20 mouse cellular contexts compared by ENCODE assay signal in the genomic region with DNA sequence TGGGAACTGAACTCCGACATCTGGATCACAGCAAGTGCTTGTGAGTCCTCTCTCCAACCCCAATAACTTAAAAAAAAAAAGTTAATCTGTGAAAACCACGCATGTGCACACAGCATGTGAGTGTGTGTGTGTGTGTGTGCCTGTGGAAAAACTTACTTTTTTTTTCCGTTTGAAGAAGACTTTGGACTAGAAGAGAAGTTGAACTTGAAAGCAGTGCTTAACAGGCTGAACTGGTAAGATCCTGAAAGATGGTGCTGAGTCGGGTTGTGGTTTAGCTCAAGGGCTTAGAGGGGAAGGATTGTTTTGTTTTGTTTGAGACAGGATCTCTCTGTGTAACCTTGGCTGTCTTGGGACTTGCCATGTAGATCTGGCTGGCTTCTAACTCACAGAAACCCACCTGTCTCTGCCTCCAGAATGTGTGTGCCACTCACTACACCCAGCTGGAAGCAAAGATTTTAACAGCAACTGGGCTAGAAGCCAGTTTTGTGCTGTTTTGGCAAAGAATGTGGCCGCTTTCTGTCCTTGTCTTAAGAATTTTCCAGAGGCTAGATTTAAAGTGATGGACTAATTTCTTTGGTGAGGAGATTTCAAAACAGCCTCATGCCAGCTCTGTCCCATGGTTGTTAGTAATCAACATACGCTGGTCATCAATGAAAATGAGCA. TPM values are rescaled to one million over a fixed set of nuclear protein-coding genes. Genes with fewer than 3 reads are reported as not detected.
DNase-seq lines count a peak whose midpoint lies in the region; ATAC-seq and TF ChIP-seq lines count a peak whose summit lies in the region.
"Had no signal": no experiment of that assay in that cellular context is flagged by ENCODE, and none has a peak within 500 bp of the region (broad histone marks: within the 10 kb centered on the region; RNA-seq: fewer than 3 reads in every experiment).

No protein-coding gene starts in this region.

- no peak overlapping the region for H3K4me3 ChIP-seq in forebrain, embryonic 14.5 days (ENCODE audit: low read depth, low read length)
- no peak overlapping the region for H3K4me3 ChIP-seq in forebrain, embryonic 11.5 days (ENCODE audit: low read depth, low read length)
- peak overlapping the region; percentile 62 for H3K4me3 ChIP-seq in megakaryocyte, embryonic 14.5 days (replicated peaks)
- no peak overlapping the region for H3K4me3 ChIP-seq in MEL (ENCODE audit: control insufficient read depth in 1 of 2, insufficient read depth in 1 of 2, low read depth in 2 of 2, low read length in 2 of 2)
- H3K4me3 ChIP-seq in myocyte: no peak overlapping the region
- no peak overlapping the region for H3K4me3 ChIP-seq in stomach, postnatal 0 days (ENCODE audit: low read depth, low read length)
- H3K4me3 ChIP-seq: forebrain, embryonic 13.5 days; hindbrain, embryonic 15.5 days; limb, embryonic 10.5 days; neural tube, embryonic 13.5 days had no signal

- WGBS in forebrain, embryonic 14.5 days: 77% methylated on average over 6 of the region's 6 CpGs
- WGBS in forebrain, embryonic 11.5 days: 88% methylated on average over 6 of the region's 6 CpGs
- 69% methylated on average over 6 of the region's 6 CpGs for WGBS in stomach, postnatal 0 days

- ATAC-seq in forebrain, embryonic 14.5 days: no peak
- no peak for ATAC-seq in forebrain, embryonic 11.5 days (replicated peaks; ENCODE audit: low FRiP score)
- no peak for ATAC-seq in megakaryocyte, adult 5-6 weeks (ENCODE audit: poor library complexity, severe bottlenecking)
- no peak for ATAC-seq in stomach, postnatal 0 days (ENCODE audit: low FRiP score, low TSS enrichment)
- ATAC-seq: forebrain, embryonic 13.5 days; intestine, postnatal 0 days had no signal

- H3K36me3 ChIP-seq in forebrain, embryonic 14.5 days (ENCODE audit: control insufficient read depth, insufficient read depth, low read length): no peaks in the 10 kb centered on the region
- no peaks in the 10 kb centered on the region for H3K36me3 ChIP-seq in forebrain, embryonic 11.5 days (ENCODE audit: control insufficient read depth, insufficient read depth, low read length)
- peaks cover 15% of the 10 kb centered on the region for H3K36me3 ChIP-seq in megakaryocyte, embryonic 14.5 days (replicated peaks; ENCODE audit: low read length)
- 0 out of 4 replicates have a peak, but pooled peaks cover 0 to 3% of the 10 kb centered on the region in 2 experiments for H3K36me3 ChIP-seq in MEL (ENCODE audit: control insufficient read depth in 1 of 2, insufficient read depth in 2 of 2, low read length in 2 of 2)
- no peaks in the 10 kb centered on the region for H3K36me3 ChIP-seq in myocyte (ENCODE audit: control insufficient read depth, insufficient read depth)
- no peaks in the 10 kb centered on the region for H3K36me3 ChIP-seq in stomach, postnatal 0 days (ENCODE audit: control insufficient read depth, insufficient read depth, low read length)
- H3K36me3 ChIP-seq: hindbrain, embryonic 15.5 days; limb, embryonic 10.5 days; neural tube, embryonic 13.5 days had no signal

- intact Hi-C loops in heart, postnatal 36 days (cut with DNase I): no loop called here

- no peak for TF ChIP-seq RAD21 in MEL (IDR thresholded peaks at IDR 0.05; ENCODE audit: low read depth, low read length)

- no peaks in the 10 kb centered on the region for H3K27me3 ChIP-seq in forebrain, embryonic 14.5 days (replicated peaks; ENCODE audit: control insufficient read depth, insufficient read depth, low read length)
- no peaks in the 10 kb centered on the region for H3K27me3 ChIP-seq in forebrain, embryonic 11.5 days (ENCODE audit: control insufficient read depth, insufficient read depth, low read length)
- peaks cover 6% of the 10 kb centered on the region for H3K27me3 ChIP-seq in megakaryocyte, embryonic 14.5 days (replicated peaks)
- H3K27me3 ChIP-seq in MEL (ENCODE audit: control insufficient read depth in 1 of 2, insufficient read depth in 2 of 2, low read length in 2 of 2): no peaks in the 10 kb centered on the region
- no peaks in the 10 kb centered on the region for H3K27me3 ChIP-seq in myocyte (ENCODE audit: control insufficient read depth, insufficient read depth, insufficient read length)
- H3K27me3 ChIP-seq in stomach, postnatal 0 days (ENCODE audit: control insufficient read depth, insufficient read depth, low read length): no peaks in the 10 kb centered on the region
- H3K27me3 ChIP-seq: forebrain, embryonic 13.5 days; hindbrain, embryonic 15.5 days; neural tube, embryonic 13.5 days had no signal

- TF ChIP-seq EP300 in MEL (IDR thresholded peaks at IDR 0.05; ENCODE audit: low read depth in 1 of 2, low read length in 2 of 2): no peak
- TF ChIP-seq EP300 in stomach, postnatal 0 days (optimal IDR thresholded peaks at IDR 0.05): no peak

- no peak for TF ChIP-seq POLR2A in MEL (IDR thresholded peaks at IDR 0.05; ENCODE audit: control insufficient read depth in 1 of 2, insufficient read depth in 1 of 2, low read depth in 1 of 2, low read length in 2 of 2, poor library complexity in 1 of 2)
- TF ChIP-seq POLR2A in myocyte (IDR thresholded peaks at IDR 0.05; ENCODE audit: insufficient read length, low read depth): no peak

- TF ChIP-seq CTCF in MEL (IDR thresholded peaks at IDR 0.05 in 2 of 3, conservative IDR thresholded peaks at IDR 0.05 in 1 of 3; ENCODE audit: control insufficient read depth in 1 of 3, insufficient read depth in 1 of 3, low read depth in 2 of 3, low read length in 3 of 3, poor library complexity in 1 of 3, severe bottlenecking in 1 of 3): no peak
- no peak for TF ChIP-seq CTCF in stomach, postnatal 0 days (IDR thresholded peaks at IDR 0.05; ENCODE audit: low read depth)

- H3K4me2 ChIP-seq in forebrain, embryonic 14.5 days (ENCODE audit: low read length): no peak overlapping the region
- no peak overlapping the region for H3K4me2 ChIP-seq in forebrain, embryonic 11.5 days (ENCODE audit: low read depth, low read length, severe bottlenecking)
- no peak overlapping the region for H3K4me2 ChIP-seq in myocyte (ENCODE audit: low read depth)
- no peak overlapping the region for H3K4me2 ChIP-seq in stomach, postnatal 0 days (replicated peaks; ENCODE audit: low read depth)
- H3K4me2 ChIP-seq: forebrain, embryonic 13.5 days; heart, embryonic 11.5 days; hindbrain, embryonic 15.5 days; liver, embryonic 11.5 days; neural tube, embryonic 13.5 days had no signal

- no peaks in the 10 kb centered on the region for H3K9me3 ChIP-seq in forebrain, embryonic 14.5 days (replicated peaks; ENCODE audit: control insufficient read depth, low read length)
- peaks cover 3% of the 10 kb centered on the region; the same call in 1 of the 2 replicates for H3K9me3 ChIP-seq in forebrain, embryonic 11.5 days (ENCODE audit: control insufficient read depth, low read length)
- H3K9me3 ChIP-seq in megakaryocyte, embryonic 14.5 days: peaks cover 5% of the 10 kb centered on the region
- H3K9me3 ChIP-seq in MEL (replicated peaks; ENCODE audit: insufficient read depth, low read length): no peaks in the 10 kb centered on the region
- no peaks in the 10 kb centered on the region for H3K9me3 ChIP-seq in stomach, postnatal 0 days (ENCODE audit: control insufficient read depth, low read length)
- H3K9me3 ChIP-seq: forebrain, embryonic 13.5 days; hindbrain, embryonic 15.5 days; limb, embryonic 10.5 days; neural tube, embryonic 13.5 days had no signal

- H3K79me2 ChIP-seq in MEL (ENCODE audit: control insufficient read depth, insufficient read depth, low read length, poor library complexity): no peaks in the 10 kb centered on the region; the same call in 1 of the 2 replicates
- no peaks in the 10 kb centered on the region for H3K79me2 ChIP-seq in myocyte (ENCODE audit: control insufficient read depth, insufficient read depth)

- no peak overlapping the region for H3ac ChIP-seq in myocyte (ENCODE audit: control insufficient read depth, insufficient read length)

- peak; percentile 34 for DNase-seq in forebrain, embryonic 14.5 days (ENCODE audit: low spot score)
- no peak for DNase-seq in forebrain, embryonic 11.5 days (ENCODE audit: low spot score)
- peak; percentile 45 for DNase-seq in MEL (ENCODE audit: low read depth, low spot score)
- DNase-seq in heart, postnatal 36 days: no peak
- no peak for DNase-seq in stomach, postnatal 0 days (ENCODE audit: low spot score)
- DNase-seq: adrenal gland, postnatal 14 days; cerebellum, adult 9-10 months; heart, postnatal 14 days; layer of hippocampus, postnatal 36 days; right cerebral cortex, postnatal 14 days had no signal

- no peak overlapping the region for H3K9ac ChIP-seq in forebrain, embryonic 14.5 days (ENCODE audit: low read length)
- no peak overlapping the region for H3K9ac ChIP-seq in forebrain, embryonic 11.5 days (ENCODE audit: low read length)
- H3K9ac ChIP-seq in MEL (ENCODE audit: control insufficient read depth, low read depth, low read length, poor library complexity, severe bottlenecking): no peak overlapping the region
- H3K9ac ChIP-seq in stomach, postnatal 0 days (ENCODE audit: low read length): no peak overlapping the region
- H3K9ac ChIP-seq: forebrain, embryonic 13.5 days; hindbrain, embryonic 15.5 days; neural tube, embryonic 13.5 days had no signal

- no peak overlapping the region for H3K27ac ChIP-seq in forebrain, embryonic 14.5 days (ENCODE audit: low read depth, low read length)
- H3K27ac ChIP-seq in forebrain, embryonic 11.5 days (ENCODE audit: low read depth, low read length): no peak overlapping the region
- no peak overlapping the region for H3K27ac ChIP-seq in MEL (ENCODE audit: control insufficient read depth, low read depth, low read length)
- H3K27ac ChIP-seq in stomach, postnatal 0 days (replicated peaks): no peak overlapping the region
- H3K27ac ChIP-seq: forebrain, embryonic 13.5 days; hindbrain, embryonic 15.5 days; limb, embryonic 10.5 days; neural tube, embryonic 13.5 days had no signal

- no peaks in the 10 kb centered on the region for H3K4me1 ChIP-seq in forebrain, embryonic 14.5 days (ENCODE audit: control insufficient read depth, insufficient read depth, low read length)
- H3K4me1 ChIP-seq in forebrain, embryonic 11.5 days (replicated peaks; ENCODE audit: control insufficient read depth, insufficient read depth, low read length): no peaks in the 10 kb centered on the region
- peaks cover 92% of the 10 kb centered on the region for H3K4me1 ChIP-seq in megakaryocyte, embryonic 14.5 days
- peaks cover 0 to 10% of the 10 kb centered on the region in 2 experiments; a peak in 1 of 4 replicates for H3K4me1 ChIP-seq in MEL (ENCODE audit: control insufficient read depth in 1 of 2, insufficient read depth in 2 of 2, low read length in 2 of 2)
- H3K4me1 ChIP-seq in stomach, postnatal 0 days (replicated peaks; ENCODE audit: control insufficient read depth, insufficient read depth): no peaks in the 10 kb centered on the region
- H3K4me1 ChIP-seq: forebrain, embryonic 13.5 days; hindbrain, embryonic 15.5 days; neural tube, embryonic 13.5 days had no signal

RNA-seq across cellular contexts. Expression of gene Baiap2, which starts 12.8 kb away (rescaled TPM):
- 18.7 and 25.2 TPM in 2 replicates for polyA plus RNA-seq in forebrain, embryonic 14.5 days (2014; fragmentation: Nextera tagmentation; extraction: Ambion mirVana)
- 10.4 and 12.1 TPM in 2 replicates for polyA plus RNA-seq in forebrain, embryonic 11.5 days (2014; fragmentation: Nextera tagmentation; extraction: Ambion mirVana)
- polyA plus RNA-seq in megakaryocyte, embryonic 14.5 days (2012; ENCODE audit: insufficient read depth, low replicate concordance): 37.8 and 62.9 TPM in 2 replicates
- total RNA-seq in megakaryocyte, adult 5-6 weeks (2015): 6.2 TPM in 2 replicates
- total RNA-seq in megakaryocyte, adult 5-6 weeks (2017): 6.2 and 6.9 TPM in 2 replicates
- total RNA-seq in MEL (2012; rRNA removed): 31.3 and 32.8 TPM in 2 replicates
- polyA plus RNA-seq in MEL (2012; ENCODE audit: insufficient read depth in 1 of 2, insufficient read length in 2 of 2, low read depth in 1 of 2, low replicate concordance in 2 of 2, missing spikeins in 1 of 2): 10 to 100 TPM in 1 of 2 experiments, not detected in 1; 27.5 TPM
- 23.0 TPM for polyA plus RNA-seq in myocyte (2012; fragmentation: generic; extraction: Trizol)
- total RNA-seq in heart, postnatal 36 days (2021): 10 to 100 TPM in 1 of 2 experiments, 1 to 10 TPM in 1; 4.4 to 12.0 TPM
- polyA plus RNA-seq in stomach, postnatal 0 days (2015; fragmentation: Nextera tagmentation; extraction: Ambion mirVana): 35.1 and 39.2 TPM in 2 replicates

RNA-seq across cellular contexts. Expression of gene Chmp6, which starts 16.5 kb away (rescaled TPM):
- 90.0 and 92.7 TPM in 2 replicates for polyA plus RNA-seq in forebrain, embryonic 14.5 days (2014; fragmentation: Nextera tagmentation; extraction: Ambion mirVana)
- 104 and 107 TPM in 2 replicates for polyA plus RNA-seq in forebrain, embryonic 11.5 days (2014; fragmentation: Nextera tagmentation; extraction: Ambion mirVana)
- 58.8 and 62.5 TPM in 2 replicates for polyA plus RNA-seq in megakaryocyte, embryonic 14.5 days (2012; ENCODE audit: insufficient read depth, low replicate concordance)
- 20.7 and 21.7 TPM in 2 replicates for total RNA-seq in megakaryocyte, adult 5-6 weeks (2015)
- 54.8 and 79.3 TPM in 2 replicates for total RNA-seq in megakaryocyte, adult 5-6 weeks (2017)
- 73.8 and 76.7 TPM in 2 replicates for total RNA-seq in MEL (2012; rRNA removed)
- polyA plus RNA-seq in MEL (2012; ENCODE audit: insufficient read depth in 1 of 2, insufficient read length in 2 of 2, low read depth in 1 of 2, low replicate concordance in 2 of 2, missing spikeins in 1 of 2) (10 to 100 TPM in 1 of 2 experiments, not detected in 1; 58.3 TPM), myocyte (2012; fragmentation: generic; extraction: Trizol) (60.5 TPM)
- 10 to 100 TPM; 27.9 TPM for total RNA-seq in heart, postnatal 36 days (2021)
- polyA plus RNA-seq in stomach, postnatal 0 days (2015; fragmentation: Nextera tagmentation; extraction: Ambion mirVana): 84.5 and 85.3 TPM in 2 replicates

Comparison
In these comparisons a context has a peak if more than half of its experiments do, and no peak if none do; other contexts are left out.
1. DNase-seq: peak in forebrain, embryonic 14.5 days (single experiment) and MEL (single experiment); none in forebrain, embryonic 11.5 days (single experiment), heart, postnatal 36 days (0 of 2) and stomach, postnatal 0 days (single experiment).